Comparison of ENCODE assay signal across 13 mouse cellular contexts in the genomic region with DNA sequence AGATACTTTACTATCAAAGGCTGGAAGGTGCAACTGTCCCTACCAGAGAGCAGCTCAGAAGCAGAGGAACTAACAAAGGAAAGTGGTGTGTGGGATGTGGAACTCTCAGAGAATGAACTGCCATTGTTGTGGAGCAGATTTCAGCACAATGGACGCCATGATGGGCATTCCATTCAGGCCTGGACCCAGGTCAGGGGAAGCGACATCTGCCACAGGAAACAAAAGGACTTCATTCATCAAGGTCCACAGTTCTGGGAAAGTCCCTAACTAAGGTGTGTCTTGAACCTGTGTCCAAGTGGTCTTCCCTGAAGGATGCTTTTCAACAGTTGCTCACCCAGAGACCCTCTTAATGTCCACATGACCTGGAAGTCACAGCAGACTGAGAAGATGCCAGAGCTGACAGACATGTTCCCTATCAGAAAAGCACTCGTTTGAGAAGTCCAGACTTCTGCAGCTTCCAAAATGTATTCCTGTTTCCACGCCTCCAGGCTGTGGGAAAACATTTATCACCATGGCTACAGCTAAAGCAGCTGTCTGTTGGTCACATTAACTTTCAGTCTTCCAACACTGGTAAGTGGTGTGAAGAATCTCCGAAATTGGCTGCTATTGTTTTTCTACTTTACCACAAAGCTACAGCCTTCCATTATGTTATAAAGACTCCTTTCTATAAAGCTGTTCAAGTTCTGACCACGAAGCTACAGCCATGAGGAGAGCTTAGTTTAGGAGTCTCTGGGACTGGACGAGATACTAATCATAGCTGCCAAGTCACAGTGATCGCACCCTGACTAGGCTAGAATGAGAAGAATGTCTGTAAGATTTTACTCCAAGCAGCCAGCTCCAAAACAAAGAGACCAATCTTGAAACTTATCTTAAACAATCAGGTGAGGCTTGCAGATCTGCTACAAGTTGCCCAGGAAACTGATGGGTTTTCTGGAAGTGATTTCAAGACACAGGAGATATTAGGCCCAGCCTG. TPM values are rescaled to one million over a fixed set of nuclear protein-coding genes. Genes with fewer than 3 reads are reported as not detected.
A peak's percentile ranks its signal among the peaks of the same experiment; 100 is the strongest.
DNase-seq lines count a peak whose midpoint lies in the region; ATAC-seq lines count a peak whose summit lies in the region.
"Had no signal": no experiment of that assay in that cellular context is flagged by ENCODE, and none has a peak within 500 bp of the region (broad histone marks: within the 10 kb centered on the region; RNA-seq: fewer than 3 reads in every experiment).

No protein-coding gene starts in this region.

- DNase-seq in frontal cortex, postnatal 10 days (ENCODE audit: low spot score in 2 of 2) = no peak
- no peak for DNase-seq in midbrain, embryonic 10.5 days (ENCODE audit: low spot score)
- DNase-seq in embryonic facial prominence, embryonic 14.5 days (ENCODE audit: low spot score) = peak; percentile 40
- DNase-seq in midbrain, embryonic 14.5 days = peak; percentile 48
- DNase-seq in yolk sac, embryonic 10.5 days (ENCODE audit: low spot score) = no peak
- DNase-seq in cerebellum, postnatal 4 days (ENCODE audit: low spot score in 2 of 2) = no peak
- DNase-seq: gastrocnemius, postnatal 25 days; right cerebral cortex, postnatal 14 days had no signal

- H3K9me3 ChIP-seq in midbrain, embryonic 10.5 days (replicated peaks) = no peaks in the 10 kb centered on the region
- no peaks in the 10 kb centered on the region for H3K9me3 ChIP-seq in midbrain, embryonic 15.5 days
- H3K9me3 ChIP-seq in embryonic facial prominence, embryonic 14.5 days (ENCODE audit: control insufficient read depth, low read length) = no peaks in the 10 kb centered on the region
- no peaks in the 10 kb centered on the region for H3K9me3 ChIP-seq in midbrain, embryonic 14.5 days (ENCODE audit: control insufficient read depth, low read length)
- H3K9me3 ChIP-seq: embryonic facial prominence, embryonic 13.5 days had no signal

- peak; percentile 97 for ATAC-seq in frontal cortex, adult (ENCODE audit: low TSS enrichment)
- no peak for ATAC-seq in midbrain, embryonic 15.5 days (replicated peaks)
- no peak for ATAC-seq in embryonic facial prominence, embryonic 14.5 days (ENCODE audit: low read depth)
- no peak for ATAC-seq in midbrain, embryonic 14.5 days (ENCODE audit: low FRiP score, low TSS enrichment)

- WGBS in midbrain, embryonic 10.5 days = 43% methylated on average over 8 of the region's 8 CpGs
- WGBS in midbrain, embryonic 15.5 days = 23% methylated on average over 8 of the region's 8 CpGs
- 49% methylated on average over 8 of the region's 8 CpGs for WGBS in embryonic facial prominence, embryonic 14.5 days
- WGBS in midbrain, embryonic 14.5 days = 12% methylated on average over 8 of the region's 8 CpGs

- no peaks in the 10 kb centered on the region for H3K27me3 ChIP-seq in midbrain, embryonic 10.5 days (ENCODE audit: low read depth, poor library complexity, severe bottlenecking)
- no peaks in the 10 kb centered on the region for H3K27me3 ChIP-seq in midbrain, embryonic 15.5 days (replicated peaks)
- no peaks in the 10 kb centered on the region for H3K27me3 ChIP-seq in embryonic facial prominence, embryonic 14.5 days (replicated peaks; ENCODE audit: control insufficient read depth, insufficient read depth, low read length)
- no peaks in the 10 kb centered on the region for H3K27me3 ChIP-seq in midbrain, embryonic 14.5 days (ENCODE audit: control insufficient read depth, insufficient read depth, low read length)
- H3K27me3 ChIP-seq: embryonic facial prominence, embryonic 13.5 days had no signal

- H3K9ac ChIP-seq in midbrain, embryonic 15.5 days = no peak overlapping the region
- no peak overlapping the region for H3K9ac ChIP-seq in embryonic facial prominence, embryonic 14.5 days (ENCODE audit: low read depth, low read length)
- H3K9ac ChIP-seq in midbrain, embryonic 14.5 days (replicated peaks; ENCODE audit: low read length) = no peak overlapping the region
- H3K9ac ChIP-seq: embryonic facial prominence, embryonic 13.5 days; liver, embryonic 14.5 days had no signal

- peak overlapping the region; percentile 66 for H3K27ac ChIP-seq in midbrain, embryonic 10.5 days (replicated peaks)
- no peak overlapping the region for H3K27ac ChIP-seq in midbrain, embryonic 15.5 days
- H3K27ac ChIP-seq in embryonic facial prominence, embryonic 14.5 days (replicated peaks; ENCODE audit: low read depth, low read length) = no peak overlapping the region; the same call in 1 of the 2 replicates
- peak overlapping the region; percentile 26; the same call in 1 of the 2 replicates for H3K27ac ChIP-seq in midbrain, embryonic 14.5 days (replicated peaks; ENCODE audit: low read depth, low read length)
- H3K27ac ChIP-seq: embryonic facial prominence, embryonic 13.5 days; liver, embryonic 14.5 days; stomach, postnatal 0 days had no signal

- no peak overlapping the region for H3K4me3 ChIP-seq in midbrain, embryonic 10.5 days
- H3K4me3 ChIP-seq in midbrain, embryonic 15.5 days = no peak overlapping the region
- H3K4me3 ChIP-seq in embryonic facial prominence, embryonic 14.5 days (ENCODE audit: low read depth, low read length) = no peak overlapping the region
- H3K4me3 ChIP-seq in midbrain, embryonic 14.5 days (replicated peaks; ENCODE audit: low read depth, low read length) = no peak overlapping the region
- H3K4me3 ChIP-seq: embryonic facial prominence, embryonic 13.5 days had no signal

- H3K4me2 ChIP-seq in midbrain, embryonic 15.5 days = no peak overlapping the region
- H3K4me2 ChIP-seq in embryonic facial prominence, embryonic 14.5 days (ENCODE audit: low read depth, low read length) = no peak overlapping the region
- H3K4me2 ChIP-seq in midbrain, embryonic 14.5 days (ENCODE audit: low read length) = no peak overlapping the region
- H3K4me2 ChIP-seq: embryonic facial prominence, embryonic 13.5 days had no signal

- H3K4me1 ChIP-seq in midbrain, embryonic 10.5 days = peaks cover 28% of the 10 kb centered on the region
- no peaks in the 10 kb centered on the region for H3K4me1 ChIP-seq in midbrain, embryonic 15.5 days
- 0 out of 2 replicates have a peak, but pooled peaks cover 4% of the 10 kb centered on the region for H3K4me1 ChIP-seq in embryonic facial prominence, embryonic 14.5 days (ENCODE audit: control insufficient read depth, insufficient read depth, low read length)
- 0 out of 2 replicates have a peak, but pooled peaks cover 6% of the 10 kb centered on the region for H3K4me1 ChIP-seq in midbrain, embryonic 14.5 days (ENCODE audit: control insufficient read depth, insufficient read depth, low read length)

- H3K36me3 ChIP-seq in midbrain, embryonic 10.5 days = no peaks in the 10 kb centered on the region
- H3K36me3 ChIP-seq in midbrain, embryonic 15.5 days (replicated peaks) = no peaks in the 10 kb centered on the region
- no peaks in the 10 kb centered on the region for H3K36me3 ChIP-seq in embryonic facial prominence, embryonic 14.5 days (ENCODE audit: control insufficient read depth, insufficient read depth, low read length)
- no peaks in the 10 kb centered on the region for H3K36me3 ChIP-seq in midbrain, embryonic 14.5 days (ENCODE audit: control insufficient read depth, insufficient read depth, low read length)
- H3K36me3 ChIP-seq: embryonic facial prominence, embryonic 13.5 days had no signal

RNA-seq across cellular contexts. Expression of a gene that starts 15.0 kb away (rescaled TPM):
- 4.7 and 6.5 TPM in 2 replicates for polyA plus RNA-seq in midbrain, embryonic 10.5 days (2016; fragmentation: Nextera tagmentation; extraction: Ambion mirVana)
- polyA plus RNA-seq in midbrain, embryonic 15.5 days (2015; fragmentation: Nextera tagmentation; extraction: Ambion mirVana) = 11.5 and 14.1 TPM in 2 replicates
- 10.6 and 11.3 TPM in 2 replicates for polyA plus RNA-seq in embryonic facial prominence, embryonic 14.5 days (2014; fragmentation: Nextera tagmentation; extraction: Ambion mirVana)
- 14.4 and 15.6 TPM in 2 replicates for polyA plus RNA-seq in midbrain, embryonic 14.5 days (2014; fragmentation: Nextera tagmentation; extraction: Ambion mirVana)

RNA-seq across cellular contexts. Expression of a gene that starts 20.4 kb away (rescaled TPM):
- 625 and 682 TPM in 2 replicates for polyA plus RNA-seq in midbrain, embryonic 10.5 days (2016; fragmentation: Nextera tagmentation; extraction: Ambion mirVana)
- polyA plus RNA-seq in midbrain, embryonic 15.5 days (2015; fragmentation: Nextera tagmentation; extraction: Ambion mirVana) = 589 and 658 TPM in 2 replicates
- polyA plus RNA-seq in embryonic facial prominence, embryonic 14.5 days (2014; fragmentation: Nextera tagmentation; extraction: Ambion mirVana) = 583 and 620 TPM in 2 replicates
- polyA plus RNA-seq in midbrain, embryonic 14.5 days (2014; fragmentation: Nextera tagmentation; extraction: Ambion mirVana) = 751 and 917 TPM in 2 replicates

RNA-seq across cellular contexts. Expression of a gene that starts 56.5 kb away (rescaled TPM):
- polyA plus RNA-seq in midbrain, embryonic 10.5 days (2016; fragmentation: Nextera tagmentation; extraction: Ambion mirVana) = 68.6 and 72.1 TPM in 2 replicates
- 26.5 and 30.0 TPM in 2 replicates for polyA plus RNA-seq in midbrain, embryonic 15.5 days (2015; fragmentation: Nextera tagmentation; extraction: Ambion mirVana)
- 67.7 and 89.8 TPM in 2 replicates for polyA plus RNA-seq in embryonic facial prominence, embryonic 14.5 days (2014; fragmentation: Nextera tagmentation; extraction: Ambion mirVana)
- polyA plus RNA-seq in midbrain, embryonic 14.5 days (2014; fragmentation: Nextera tagmentation; extraction: Ambion mirVana) = 22.2 and 22.6 TPM in 2 replicates

RNA-seq across cellular contexts. Expression of a gene that starts 58.3 kb away (rescaled TPM):
- polyA plus RNA-seq in midbrain, embryonic 10.5 days (2016; fragmentation: Nextera tagmentation; extraction: Ambion mirVana) = 229 and 253 TPM in 2 replicates
- polyA plus RNA-seq in midbrain, embryonic 15.5 days (2015; fragmentation: Nextera tagmentation; extraction: Ambion mirVana) = 157 and 159 TPM in 2 replicates
- polyA plus RNA-seq in embryonic facial prominence, embryonic 14.5 days (2014; fragmentation: Nextera tagmentation; extraction: Ambion mirVana) = 72.1 and 84.3 TPM in 2 replicates
- 147 and 201 TPM in 2 replicates for polyA plus RNA-seq in midbrain, embryonic 14.5 days (2014; fragmentation: Nextera tagmentation; extraction: Ambion mirVana)

Comparison
In these comparisons a context has a peak if more than half of its experiments do, and no peak if none do; other contexts are left out.
1. DNase-seq: peak in embryonic facial prominence, embryonic 14.5 days (single experiment) and midbrain, embryonic 14.5 days (single experiment); none in frontal cortex, postnatal 10 days (0 of 2), midbrain, embryonic 10.5 days (single experiment), yolk sac, embryonic 10.5 days (single experiment) and cerebellum, postnatal 4 days (0 of 2).
2. H3K27ac ChIP-seq: peak in midbrain, embryonic 10.5 days (single experiment) and midbrain, embryonic 14.5 days (single experiment); none in midbrain, embryonic 15.5 days (single experiment) and embryonic facial prominence, embryonic 14.5 days (single experiment).